Mouse (Mus musculus): ENCODE measurements around the gene Slc46a1. TPM values are rescaled to one million over a fixed set of nuclear protein-coding genes. Genes with fewer than 3 reads are reported as not detected.

Slc46a1 gene
- polyA plus RNA-seq, 1 experiment from 2014 or later: 68.7 TPM

DNA sequence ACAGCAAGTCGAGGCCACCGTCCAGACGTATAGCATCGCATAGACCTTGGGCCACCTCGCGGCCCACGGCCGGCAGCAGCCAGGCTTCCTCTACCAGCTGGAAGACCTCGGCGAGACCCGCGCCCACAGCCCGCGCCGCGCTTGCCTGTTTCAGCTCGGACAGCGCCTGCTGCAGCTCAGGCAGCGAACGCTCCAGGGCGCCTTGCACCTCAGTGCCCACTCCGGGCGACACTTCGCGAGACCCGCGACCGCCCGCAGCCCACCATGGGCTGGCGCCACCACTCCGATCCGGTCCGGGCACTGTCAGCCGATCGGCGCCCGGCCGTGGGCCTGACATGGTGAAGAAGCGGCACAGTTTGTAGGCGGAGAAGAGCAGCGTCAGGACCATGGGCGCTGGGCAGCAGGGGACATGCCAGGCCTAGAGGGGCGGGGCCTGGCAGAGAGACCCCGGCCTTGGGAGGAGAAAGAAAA, 31.6 kb downstream of the Slc46a1 start:
- Histone ChIP-seq H3K4me2 (replicated peaks; ENCODE audit: low read depth) (peak overlapping the region; percentile 68), H3K4me3 (ENCODE audit: low read depth, low read length) (peak overlapping the region; percentile 35), H3K27ac (ENCODE audit: low read depth, low read length) (no peak overlapping the region), H3K9ac (ENCODE audit: low read depth, low read length) (no peak overlapping the region), H3K4me1 (replicated peaks; ENCODE audit: control insufficient read depth, insufficient read depth, low read length) (no peaks in the 10 kb centered on the region; the same call in 1 of the 2 replicates), H3K36me3 (ENCODE audit: control insufficient read depth, insufficient read depth) (no peaks in the 10 kb centered on the region), H3K9me3 (ENCODE audit: control insufficient read depth) (no peaks in the 10 kb centered on the region), H3K27me3 (replicated peaks; ENCODE audit: control insufficient read depth, insufficient read depth, low read length) (peaks cover 48% of the 10 kb centered on the region)
- 0 out of 2 replicates have a peak, but pooled peaks have one; percentile 7 for ATAC-seq
- WGBS: under 1% methylated on average over 44 of the region's 44 CpGs
- 0 out of 2 replicates have a peak, but pooled peaks have one; percentile 7 for TF ChIP-seq CTCF (IDR thresholded peaks at IDR 0.05; ENCODE audit: low read depth)

DNA sequence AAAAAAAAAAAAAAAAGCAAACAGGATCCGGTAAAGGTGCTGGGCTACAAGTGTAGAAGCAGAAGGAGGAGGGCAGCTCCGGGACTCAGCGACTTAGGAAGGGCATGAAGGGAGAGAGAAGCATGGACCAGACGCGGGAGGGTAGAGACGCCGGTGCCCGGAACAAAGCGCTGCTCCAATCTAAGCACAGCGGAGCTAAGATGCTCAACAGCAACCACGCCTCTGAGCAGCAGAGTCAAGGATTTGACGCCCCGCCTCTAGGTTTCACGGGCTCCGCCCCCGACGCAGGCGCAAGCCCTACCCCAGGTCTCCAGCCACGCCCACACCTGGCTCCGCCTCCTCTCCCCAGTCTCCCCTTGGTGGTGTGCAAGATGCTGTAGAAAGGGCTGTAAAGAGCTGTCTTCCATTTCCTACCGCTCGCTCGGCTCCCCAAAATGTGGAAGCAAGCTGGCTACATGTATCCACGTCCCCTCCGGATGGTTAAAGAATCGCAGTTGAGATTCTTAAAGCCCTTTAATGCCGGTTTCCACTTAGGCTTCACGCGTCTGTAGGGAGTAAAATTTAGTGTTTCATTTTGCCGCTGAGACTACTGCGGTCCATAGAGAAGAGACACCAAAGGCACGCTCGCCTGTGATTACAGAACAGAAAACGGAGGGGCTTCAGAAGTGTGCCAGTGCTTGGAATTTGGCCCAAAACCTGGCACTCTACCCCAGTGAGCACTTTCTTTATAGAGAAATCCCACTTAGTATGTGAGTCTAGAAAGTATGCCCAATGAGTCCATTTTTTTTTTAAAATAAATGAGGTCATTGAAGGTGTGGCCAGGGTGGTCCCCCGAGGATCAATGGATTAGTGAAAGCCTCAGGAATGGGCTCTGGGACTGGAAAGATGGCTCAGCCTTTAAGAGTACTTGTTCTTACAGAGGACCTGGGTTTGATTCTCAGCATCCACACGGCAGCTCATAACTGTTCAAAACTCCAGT, 32.3 kb downstream of the Slc46a1 start, which contains the start of gene Sarm1:
Sarm1 (minus strand) TSS at position 211 of the 979 bp plus-strand sequence.
- peak; percentile 89 for ATAC-seq
- TF ChIP-seq CTCF (IDR thresholded peaks at IDR 0.05; ENCODE audit: low read depth): no peak
- Histone ChIP-seq H3K27ac (ENCODE audit: low read depth, low read length) (no peak within 1 kb of the TSS), H3K9ac (ENCODE audit: low read depth, low read length) (no peak within 1 kb of the TSS; the same call in 1 of the 2 replicates), H3K4me2 (replicated peaks; ENCODE audit: low read depth) (peak within 1 kb of the TSS; percentile 68), H3K9me3 (ENCODE audit: control insufficient read depth) (no peaks in the 10 kb centered on the region), H3K36me3 (ENCODE audit: control insufficient read depth, insufficient read depth) (no peaks in the 10 kb centered on the region), H3K4me1 (replicated peaks; ENCODE audit: control insufficient read depth, insufficient read depth, low read length) (no peaks in the 10 kb centered on the region; the same call in 1 of the 2 replicates), H3K4me3 (ENCODE audit: low read depth, low read length) (peak within 1 kb of the TSS; percentile 35), H3K27me3 (replicated peaks; ENCODE audit: control insufficient read depth, insufficient read depth, low read length) (peaks cover 48% of the 10 kb centered on the region)
- WGBS: 3% methylated on average over 34 of the region's 36 CpGs

GRCm38 (mm10) chr11:78499004-78499403, 33.5 kb downstream of the Slc46a1 start, which contains the start of gene Vtn:
Vtn (plus strand) TSS chr11:78499091.
- ATAC-seq: no peak
- Histone ChIP-seq H3K4me3 (ENCODE audit: low read depth, low read length) (peak within 1 kb of the TSS; percentile 35), H3K27ac (ENCODE audit: low read depth, low read length) (no peak within 1 kb of the TSS), H3K36me3 (ENCODE audit: control insufficient read depth, insufficient read depth) (no peaks in the 10 kb centered on the region), H3K4me2 (replicated peaks; ENCODE audit: low read depth) (peak within 1 kb of the TSS; percentile 68), H3K27me3 (replicated peaks; ENCODE audit: control insufficient read depth, insufficient read depth, low read length) (peaks cover 47% of the 10 kb centered on the region), H3K9ac (ENCODE audit: low read depth, low read length) (no peak within 1 kb of the TSS; the same call in 1 of the 2 replicates), H3K4me1 (replicated peaks; ENCODE audit: control insufficient read depth, insufficient read depth, low read length) (no peaks in the 10 kb centered on the region; the same call in 1 of the 2 replicates), H3K9me3 (ENCODE audit: control insufficient read depth) (no peaks in the 10 kb centered on the region)
- WGBS: 64% methylated on average over 7 of the region's 7 CpGs
- TF ChIP-seq CTCF (IDR thresholded peaks at IDR 0.05; ENCODE audit: low read depth): no peak

DNA sequence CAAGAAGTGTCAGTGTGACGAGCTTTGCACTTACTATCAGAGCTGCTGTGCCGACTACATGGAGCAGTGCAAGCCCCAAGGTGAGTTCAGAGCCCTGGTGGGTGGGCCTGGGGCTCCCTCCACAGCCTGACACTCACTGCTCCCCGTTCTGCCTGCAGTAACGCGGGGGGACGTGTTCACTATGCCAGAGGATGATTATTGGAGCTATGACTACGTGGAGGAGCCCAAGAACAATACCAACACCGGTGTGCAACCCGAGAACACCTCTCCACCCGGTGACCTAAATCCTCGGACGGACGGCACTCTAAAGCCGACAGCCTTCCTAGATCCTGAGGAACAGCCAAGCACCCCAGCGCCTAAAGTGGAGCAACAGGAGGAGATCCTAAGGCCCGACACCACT, 34.0 kb downstream of the Slc46a1 start:
- no peak overlapping the region for H3K4me3 ChIP-seq (ENCODE audit: low read depth, low read length)
- no peak for TF ChIP-seq CTCF (IDR thresholded peaks at IDR 0.05; ENCODE audit: low read depth)
- H3K27ac ChIP-seq (ENCODE audit: low read depth, low read length): no peak overlapping the region
- no peak overlapping the region for H3K9ac ChIP-seq (ENCODE audit: low read depth, low read length)
- peaks cover 43% of the 10 kb centered on the region for H3K27me3 ChIP-seq (replicated peaks; ENCODE audit: control insufficient read depth, insufficient read depth, low read length)
- no peaks in the 10 kb centered on the region for H3K36me3 ChIP-seq (ENCODE audit: control insufficient read depth, insufficient read depth)
- no peaks in the 10 kb centered on the region for H3K9me3 ChIP-seq (ENCODE audit: control insufficient read depth)
- no peak overlapping the region for H3K4me2 ChIP-seq (replicated peaks; ENCODE audit: low read depth)
- H3K4me1 ChIP-seq (replicated peaks; ENCODE audit: control insufficient read depth, insufficient read depth, low read length): no peaks in the 10 kb centered on the region; the same call in 1 of the 2 replicates
- WGBS: 55% methylated on average over 16 of the region's 16 CpGs
- no peak for ATAC-seq

- no peak for TF ChIP-seq CTCF (IDR thresholded peaks at IDR 0.05; ENCODE audit: low read depth)
- Histone ChIP-seq H3K4me2 (replicated peaks; ENCODE audit: low read depth) (no peak overlapping the region), H3K27me3 (replicated peaks; ENCODE audit: control insufficient read depth, insufficient read depth, low read length) (peaks cover 31% of the 10 kb centered on the region), H3K27ac (ENCODE audit: low read depth, low read length) (no peak overlapping the region), H3K9ac (ENCODE audit: low read depth, low read length) (no peak overlapping the region), H3K9me3 (ENCODE audit: control insufficient read depth) (no peaks in the 10 kb centered on the region), H3K4me3 (ENCODE audit: low read depth, low read length) (no peak overlapping the region), H3K36me3 (ENCODE audit: control insufficient read depth, insufficient read depth) (0 out of 2 replicates have a peak, but pooled peaks cover 4% of the 10 kb centered on the region), H3K4me1 (replicated peaks; ENCODE audit: control insufficient read depth, insufficient read depth, low read length) (no peaks in the 10 kb centered on the region; the same call in 1 of the 2 replicates)
- no peak for ATAC-seq
- 40% methylated on average over 9 of the region's 9 CpGs for WGBS
These were observed 35.2 kb downstream of the Slc46a1 start for GRCm38 (mm10) chr11:78500623-78501202.

DNA sequence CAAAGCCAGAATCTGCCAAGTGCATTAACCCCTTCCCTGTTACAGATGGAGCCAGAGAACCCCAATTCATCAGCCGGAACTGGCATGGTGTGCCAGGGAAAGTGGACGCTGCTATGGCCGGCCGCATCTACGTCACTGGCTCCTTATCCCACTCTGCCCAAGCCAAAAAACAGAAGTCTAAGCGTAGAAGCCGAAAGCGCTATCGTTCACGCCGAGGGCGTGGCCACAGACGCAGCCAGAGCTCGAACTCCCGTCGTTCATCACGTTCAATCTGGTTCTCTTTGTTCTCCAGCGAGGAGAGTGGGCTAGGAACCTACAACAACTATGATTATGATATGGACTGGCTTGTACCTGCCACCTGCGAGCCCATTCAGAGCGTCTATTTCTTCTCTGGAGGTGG, 36.0 kb downstream of the Slc46a1 start:
- no peak for TF ChIP-seq CTCF (IDR thresholded peaks at IDR 0.05; ENCODE audit: low read depth)
- no peak for ATAC-seq
- Histone ChIP-seq H3K4me3 (ENCODE audit: low read depth, low read length) (no peak overlapping the region), H3K4me1 (replicated peaks; ENCODE audit: control insufficient read depth, insufficient read depth, low read length) (no peaks in the 10 kb centered on the region; the same call in 1 of the 2 replicates), H3K9me3 (ENCODE audit: control insufficient read depth) (no peaks in the 10 kb centered on the region), H3K27ac (ENCODE audit: low read depth, low read length) (no peak overlapping the region), H3K36me3 (ENCODE audit: control insufficient read depth, insufficient read depth) (peaks cover 12% of the 10 kb centered on the region; the same call in 1 of the 2 replicates), H3K27me3 (replicated peaks; ENCODE audit: control insufficient read depth, insufficient read depth, low read length) (peaks cover 23% of the 10 kb centered on the region), H3K9ac (ENCODE audit: low read depth, low read length) (no peak overlapping the region), H3K4me2 (replicated peaks; ENCODE audit: low read depth) (no peak overlapping the region)
- 64% methylated on average over 20 of the region's 20 CpGs for WGBS

Data from intestine, postnatal 0 days (tissue).